In the genomic region with DNA sequence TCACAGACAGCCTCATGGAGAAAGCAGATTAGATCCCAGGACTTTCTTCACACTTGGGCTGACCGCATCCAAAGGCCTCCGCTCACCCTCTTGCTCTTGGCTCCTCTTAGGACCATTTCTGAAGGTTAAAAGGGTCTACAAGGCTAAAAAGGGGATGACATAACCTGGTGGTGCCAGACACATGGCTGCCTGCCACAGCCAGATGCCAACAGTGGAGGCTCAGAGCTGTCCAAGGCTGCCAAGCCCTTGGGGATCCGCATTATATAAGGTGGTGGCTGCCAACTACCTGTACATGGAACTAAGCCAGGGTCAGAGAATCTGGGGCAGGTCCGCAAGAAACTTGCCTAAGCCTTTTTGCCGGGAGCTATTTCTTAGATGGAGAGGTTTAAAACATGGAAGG, we compare ENCODE assay signal across 15 mouse cellular contexts.
DNase-seq lines count a peak whose midpoint lies in the region; ATAC-seq and TF ChIP-seq lines count a peak whose summit lies in the region.
"Had no signal": no experiment of that assay in that cellular context is flagged by ENCODE, and none has a peak within 500 bp of the region (broad histone marks: within the 10 kb centered on the region; RNA-seq: fewer than 3 reads in every experiment).

No protein-coding gene starts in this region.

- H3K9ac ChIP-seq in kidney, embryonic 14.5 days (ENCODE audit: low read depth, low read length): no peak overlapping the region
- H3K9ac ChIP-seq in heart, embryonic 16.5 days (ENCODE audit: low read length): no peak overlapping the region
- H3K9ac ChIP-seq: intestine, embryonic 15.5 days; midbrain, embryonic 15.5 days; neural tube, embryonic 13.5 days had no signal

- no peak overlapping the region for H3K27ac ChIP-seq in kidney, embryonic 14.5 days (ENCODE audit: low read depth, low read length)
- H3K27ac ChIP-seq in cerebellum, adult 2 months (ENCODE audit: insufficient read depth, low read length): no peak overlapping the region
- no peak overlapping the region for H3K27ac ChIP-seq in heart, embryonic 16.5 days (ENCODE audit: low read length)
- H3K27ac ChIP-seq: gastrocnemius, adult 2 months; intestine, embryonic 15.5 days; limb, embryonic 10.5 days; midbrain, embryonic 15.5 days; neural tube, embryonic 13.5 days had no signal

- ATAC-seq in kidney, embryonic 14.5 days (ENCODE audit: low FRiP score, low TSS enrichment): no peak
- ATAC-seq in heart, embryonic 16.5 days (replicated peaks; ENCODE audit: extremely low read depth, insufficient read depth, low FRiP score): peak; percentile 10; the same call in 1 of the 2 replicates
- ATAC-seq in granulocyte monocyte progenitor cell, adult 5-6 weeks (replicated peaks; ENCODE audit: poor library complexity, severe bottlenecking): no peak
- ATAC-seq: intestine, embryonic 15.5 days; midbrain, embryonic 15.5 days had no signal

- no peaks in the 10 kb centered on the region for H3K9me3 ChIP-seq in kidney, embryonic 14.5 days (ENCODE audit: control insufficient read depth, low read length)
- no peaks in the 10 kb centered on the region for H3K9me3 ChIP-seq in heart, embryonic 16.5 days (replicated peaks; ENCODE audit: control insufficient read depth, low read length)
- H3K9me3 ChIP-seq: intestine, embryonic 15.5 days; limb, embryonic 10.5 days; midbrain, embryonic 15.5 days; neural tube, embryonic 13.5 days had no signal

- no peaks in the 10 kb centered on the region for H3K36me3 ChIP-seq in kidney, embryonic 14.5 days (ENCODE audit: control insufficient read depth, insufficient read depth, low read length)
- H3K36me3 ChIP-seq in heart, embryonic 16.5 days (ENCODE audit: control insufficient read depth, insufficient read depth): no peaks in the 10 kb centered on the region
- H3K36me3 ChIP-seq: intestine, embryonic 15.5 days; limb, embryonic 10.5 days; midbrain, embryonic 15.5 days; neural tube, embryonic 13.5 days had no signal

- H3K4me2 ChIP-seq in kidney, embryonic 14.5 days (replicated peaks; ENCODE audit: low read depth, low read length): no peak overlapping the region
- H3K4me2 ChIP-seq in heart, embryonic 16.5 days (ENCODE audit: low read depth, low read length): no peak overlapping the region
- H3K4me2 ChIP-seq: intestine, embryonic 15.5 days; midbrain, embryonic 15.5 days; neural tube, embryonic 13.5 days had no signal

- TF ChIP-seq POLR2A in cerebellum, adult 2 months (IDR thresholded peaks at IDR 0.05; ENCODE audit: borderline replicate concordance, insufficient read depth, low read length): no peak

- TF ChIP-seq CTCF in cerebellum, adult 2 months (IDR thresholded peaks at IDR 0.05; ENCODE audit: borderline replicate concordance, insufficient read depth, low read depth, low read length): no peak

- no peaks in the 10 kb centered on the region for H3K27me3 ChIP-seq in kidney, embryonic 14.5 days (ENCODE audit: control insufficient read depth, insufficient read depth, low read length)
- H3K27me3 ChIP-seq in cerebellum, adult 2 months (ENCODE audit: control insufficient read depth, insufficient read depth, low read length): no peaks in the 10 kb centered on the region
- H3K27me3 ChIP-seq in heart, embryonic 16.5 days (ENCODE audit: control insufficient read depth, insufficient read depth, low read length): no peaks in the 10 kb centered on the region
- H3K27me3 ChIP-seq: intestine, embryonic 15.5 days; midbrain, embryonic 15.5 days; neural tube, embryonic 13.5 days had no signal

- no peaks in the 10 kb centered on the region for H3K4me1 ChIP-seq in kidney, embryonic 14.5 days (ENCODE audit: control insufficient read depth, insufficient read depth, low read length)
- H3K4me1 ChIP-seq in cerebellum, adult 2 months (ENCODE audit: control insufficient read depth, insufficient read depth, low read length): peaks cover 8% of the 10 kb centered on the region
- H3K4me1 ChIP-seq in heart, embryonic 16.5 days (ENCODE audit: control insufficient read depth, insufficient read depth, low read length): peaks cover 2% of the 10 kb centered on the region; the same call in 1 of the 2 replicates
- H3K4me1 ChIP-seq: intestine, embryonic 15.5 days; limb, embryonic 10.5 days; midbrain, embryonic 15.5 days; neural tube, embryonic 13.5 days had no signal

- DNase-seq in adrenal gland, postnatal 10 days: peak; percentile 16
- DNase-seq in adrenal gland, adult 8-10 months: no peak
- DNase-seq in kidney, adult 9 months: peak; percentile 62
- peak; percentile 66 to 74 for DNase-seq in cerebellum, adult 2 months
- DNase-seq in layer of hippocampus, adult 18-20 months (ENCODE audit: low spot score in 2 of 2): no peak
- DNase-seq: gastrocnemius, adult 2 months; lung, adult 2 months; thymus, postnatal 14 days had no signal

- H3K4me3 ChIP-seq in kidney, embryonic 14.5 days (ENCODE audit: low read length): no peak overlapping the region
- no peak overlapping the region for H3K4me3 ChIP-seq in cerebellum, adult 2 months (replicated peaks; ENCODE audit: insufficient read depth, low read depth, low read length)
- H3K4me3 ChIP-seq in heart, embryonic 16.5 days (ENCODE audit: low read length): no peak overlapping the region
- H3K4me3 ChIP-seq: gastrocnemius, adult 2 months; intestine, embryonic 15.5 days; limb, embryonic 10.5 days; midbrain, embryonic 15.5 days; neural tube, embryonic 13.5 days had no signal

- 90% methylated on average over 5 of the region's 5 CpGs for WGBS in kidney, embryonic 14.5 days
- WGBS in cerebellum, adult 2 months: 15% methylated on average over 5 of the region's 5 CpGs
- 69% methylated on average over 5 of the region's 5 CpGs for WGBS in heart, embryonic 16.5 days

Comparison
In these comparisons a context has a peak if more than half of its experiments do, and no peak if none do; other contexts are left out.
1. DNase-seq: peak in adrenal gland, postnatal 10 days (single experiment), kidney, adult 9 months (single experiment) and cerebellum, adult 2 months (2 of 2); none in adrenal gland, adult 8-10 months (single experiment) and layer of hippocampus, adult 18-20 months (0 of 2).